Mouse (Mus musculus) lung, postnatal 0 days (tissue): ENCODE data around the gene Olfr523.

Experiments
- CTCF ChIP-seq: IDR thresholded peaks from 2 replicates; pipeline ENCODE4 v1.5.1; 2016; ENCODE audit warnings: antibody characterized with exemption, mild to moderate bottlenecking
- EP300 ChIP-seq: IDR thresholded peaks from 2 replicates; pipeline ENCODE4 v1.6.1; 2016; ENCODE audit warnings: antibody characterized with exemption, mild to moderate bottlenecking, control low read depth

DNA sequence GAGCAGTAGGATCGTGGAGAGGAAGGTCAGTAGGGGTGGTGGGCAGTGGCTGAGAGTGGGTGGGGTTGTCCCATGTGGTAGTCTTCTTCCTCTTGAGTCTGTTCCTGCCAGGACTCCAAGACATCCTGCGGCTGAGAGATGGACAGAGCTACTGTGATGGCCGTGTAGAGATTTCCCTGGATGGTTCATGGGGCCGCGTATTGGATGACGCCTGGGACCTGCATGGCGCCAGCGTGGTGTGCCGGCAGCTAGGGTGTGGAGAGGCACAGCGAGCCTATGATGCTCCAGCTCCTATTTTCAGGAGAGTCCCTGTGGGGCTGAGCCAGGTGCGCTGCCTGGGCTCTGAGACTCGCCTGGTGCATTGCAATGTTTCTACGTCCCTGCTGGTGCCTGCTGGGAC is 51.2 kb downstream of the Olfr523 start:
- TF ChIP-seq CTCF, result no peak
- no peak for TF ChIP-seq EP300
